Mouse (Mus musculus) mouse trophoblast stem cell (cell line): ENCODE data around the gene Ang.

Experiments used
- in situ Hi-C, 2 experiments: fragments of 300-500 bp; cut with MseI, MboI; formaldehyde crosslinking; loops; 2 replicates in 1 of 2; 3 replicates in 1 of 2; pipeline ENCODE4 v1.15.1; 2025

The Ang gene

GRCm38 (mm10) chr14:51090921-51091900 lies at the start of gene Ang, which contains the start of gene Rnase4:
Gene Ang (plus strand): TSS chr14:51091150.
Gene Rnase4 (plus strand): TSS chr14:51091077.
- in situ Hi-C loops = loop anchor here in 1 of 2 experiments (10.0 kb wide), 1 partner anchor 286 kb away; the partner anchor contains the start of genes Ccnb1ip1 and Parp2

- in situ Hi-C loops = no loop called here
Measured at GRCm38 (mm10) chr14:51041769-51042168, 49.2 kb upstream of the Ang start, which contains the start of gene Rnase9. Gene Rnase9 (minus strand): TSS chr14:51041869.

GRCm38 (mm10) chr14:51047846-51048245 lies 43.1 kb upstream of the Ang start:
- in situ Hi-C loops = no loop called here

- in situ Hi-C loops = no loop called here
Measured at GRCm38 (mm10) chr14:51050063-51050462, 40.9 kb upstream of the Ang start, which contains the start of gene Rnase11. Gene Rnase11 (minus strand): TSS chr14:51050163.

- in situ Hi-C loops = no loop called here
Measured at GRCm38 (mm10) chr14:51051941-51052340, 39.0 kb upstream of the Ang start.

GRCm38 (mm10) chr14:51053176-51053575 lies 37.8 kb upstream of the Ang start:
- in situ Hi-C loops = no loop called here

- in situ Hi-C loops = no loop called here
Measured at GRCm38 (mm10) chr14:51054243-51055237, 36.4 kb upstream of the Ang start.

- in situ Hi-C loops = no loop called here
Measured at GRCm38 (mm10) chr14:51057401-51057831, 33.5 kb upstream of the Ang start, which contains the start of gene Rnase12. Gene Rnase12 (minus strand): TSS chr14:51057661.

- in situ Hi-C loops = loop anchor here (5.0 to 10.0 kb wide), 2 partner anchors 33 to 246 kb away; no protein-coding TSS in a partner anchor
Measured at GRCm38 (mm10) chr14:51060761-51061160, 30.2 kb upstream of the Ang start.

GRCm38 (mm10) chr14:51068956-51069355 lies 22.0 kb upstream of the Ang start:
- in situ Hi-C loops = loop anchor here in 1 of 2 experiments (10.0 kb wide), 1 partner anchor 254 kb away; no protein-coding TSS in a partner anchor

- in situ Hi-C loops = loop anchor here in 1 of 2 experiments (10.0 kb wide), 1 partner anchor 255 kb away; no protein-coding TSS in a partner anchor
Measured at GRCm38 (mm10) chr14:51069617-51070016, 21.3 kb upstream of the Ang start.

- in situ Hi-C loops = no loop called here
Measured at GRCm38 (mm10) chr14:51074335-51074734, 16.6 kb upstream of the Ang start, which contains the start of gene Olfr750. Gene Olfr750 (minus strand): TSS chr14:51074435.

GRCm38 (mm10) chr14:51079180-51079579 lies 11.8 kb upstream of the Ang start:
- in situ Hi-C loops = no loop called here

GRCm38 (mm10) chr14:51081035-51081434 lies 9.9 kb upstream of the Ang start:
- in situ Hi-C loops = no loop called here

GRCm38 (mm10) chr14:51082599-51083581 lies 8.1 kb upstream of the Ang start:
- in situ Hi-C loops = no loop called here

- in situ Hi-C loops = no loop called here
Measured at GRCm38 (mm10) chr14:51083805-51084204, 7.1 kb upstream of the Ang start.

GRCm38 (mm10) chr14:51085086-51085485 lies 5.9 kb upstream of the Ang start:
- in situ Hi-C loops = no loop called here

GRCm38 (mm10) chr14:51085911-51086310 lies 5.0 kb upstream of the Ang start:
- in situ Hi-C loops = no loop called here

- in situ Hi-C loops = no loop called here
Measured at GRCm38 (mm10) chr14:51087762-51088161, 3.2 kb upstream of the Ang start.
